Mouse (Mus musculus) limb, embryonic 12.5 days (tissue): ENCODE results near the gene Prkce. TPM values are rescaled to one million over a fixed set of nuclear protein-coding genes. Genes with fewer than 3 reads are reported as not detected.

Experiments used
- ATAC-seq: fragments of 200-750 bp; cut with Nextera tagmentation; 2 replicates; pipeline ENCODE4 v1.8.0; 2017; ENCODE audit warnings: low read depth, moderate TSS enrichment; ENCODE audit not compliant: insufficient number of reproducible peaks, insufficient read depth, low FRiP score, low TSS enrichment
- H3K27ac ChIP-seq: fragments of 300-500 bp; sonication (generic); 2 replicates; pipeline ENCODE4 v1.5.1; 2016; ENCODE audit warnings: mild to moderate bottlenecking, moderate library complexity
- H3K27me3 ChIP-seq: fragments of 300-500 bp; sonication (generic); 2 replicates; pipeline ENCODE4 v1.6.1; 2016; ENCODE audit warnings: mild to moderate bottlenecking, moderate library complexity
- H3K36me3 ChIP-seq: fragments of 300-500 bp; sonication (generic); 2 replicates; pipeline ENCODE4 v1.6.1; 2016; ENCODE audit warnings: mild to moderate bottlenecking, moderate library complexity
- H3K4me1 ChIP-seq: fragments of 300-500 bp; sonication (generic); replicated peaks from 2 replicates; pipeline ENCODE4 v1.6.1; 2016
- H3K4me2 ChIP-seq: fragments of 300-500 bp; sonication (generic); 2 replicates; pipeline ENCODE4 v1.6.1; 2016; ENCODE audit warnings: mild to moderate bottlenecking, moderate library complexity
- H3K4me3 ChIP-seq: fragments of 300-500 bp; sonication (generic); replicated peaks from 2 replicates; pipeline ENCODE4 v1.5.1; 2016; ENCODE audit warnings: mild to moderate bottlenecking
- H3K9ac ChIP-seq: fragments of 300-500 bp; sonication (generic); replicated peaks from 2 replicates; pipeline ENCODE4 v1.6.1; 2016; ENCODE audit warnings: mild to moderate bottlenecking, moderate library complexity
- H3K9me3 ChIP-seq: fragments of 300-500 bp; sonication (generic); 2 replicates; pipeline ENCODE4 v1.6.1; 2016; ENCODE audit warnings: mild to moderate bottlenecking, moderate library complexity
- WGBS: fragments of 180-500 bp; shearing (Covaris S2); methylation state at CpG from one replicate; pipeline ENCODE4 v1.1.7; 2016; 5-methylcytosine and 5-hydroxymethylcytosine counted together
- polyA plus RNA-seq: library from polyadenylated mRNA; unstranded; fragments of >200 nt; fragmentation: Nextera tagmentation; extraction: Ambion mirVana; gene quantifications from 2 replicates; pipeline ENCODE4 v1.2.1, GENCODE M21; 2016

Gene Prkce
- polyA plus RNA-seq, 1 experiment from 2014 or later = 7.7 TPM

- ATAC-seq = no peak
- no peaks in the 10 kb centered on the region for H3K9me3 ChIP-seq
- H3K9ac ChIP-seq = no peak overlapping the region
- H3K4me2 ChIP-seq = no peak overlapping the region
- no peaks in the 10 kb centered on the region for H3K36me3 ChIP-seq
- WGBS = 84% methylated on average over 5 of the region's 5 CpGs
- 0 out of 2 replicates have a peak, but pooled peaks cover 6% of the 10 kb centered on the region for H3K4me1 ChIP-seq
- no peak overlapping the region for H3K4me3 ChIP-seq
- no peak overlapping the region for H3K27ac ChIP-seq
- no peaks in the 10 kb centered on the region for H3K27me3 ChIP-seq
Observed at GRCm38 (mm10) chr17:86397647-86398046, 230.1 kb downstream of the Prkce start.

DNA sequence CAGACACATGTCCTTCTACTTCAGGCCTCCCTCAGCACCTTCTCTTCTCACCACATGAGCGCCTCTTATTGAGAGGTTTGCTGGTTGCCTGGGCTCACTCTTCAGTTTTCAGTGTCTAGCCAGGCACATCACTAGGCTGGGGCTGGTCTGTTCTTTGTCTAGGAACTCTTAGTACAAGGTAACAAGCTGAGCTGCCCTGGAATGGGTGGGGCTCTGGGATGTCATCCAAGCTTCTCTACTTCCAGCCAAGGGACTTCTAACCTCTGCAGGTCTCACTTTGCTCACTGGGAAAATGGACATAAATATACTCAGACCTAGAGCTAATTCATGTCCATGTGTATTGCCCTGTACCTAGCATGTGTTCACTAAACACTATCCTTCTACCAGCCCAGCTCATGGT lies 230.6 kb downstream of the Prkce start:
- Histone ChIP-seq H3K4me1 (0 out of 2 replicates have a peak, but pooled peaks cover 6% of the 10 kb centered on the region), H3K27ac (no peak overlapping the region), H3K9ac (no peak overlapping the region), H3K9me3 (no peaks in the 10 kb centered on the region), H3K36me3 (no peaks in the 10 kb centered on the region), H3K4me3 (no peak overlapping the region), H3K27me3 (no peaks in the 10 kb centered on the region), H3K4me2 (no peak overlapping the region)
- 94% methylated on average over 1 of the region's 1 CpGs for WGBS
- ATAC-seq = no peak

DNA sequence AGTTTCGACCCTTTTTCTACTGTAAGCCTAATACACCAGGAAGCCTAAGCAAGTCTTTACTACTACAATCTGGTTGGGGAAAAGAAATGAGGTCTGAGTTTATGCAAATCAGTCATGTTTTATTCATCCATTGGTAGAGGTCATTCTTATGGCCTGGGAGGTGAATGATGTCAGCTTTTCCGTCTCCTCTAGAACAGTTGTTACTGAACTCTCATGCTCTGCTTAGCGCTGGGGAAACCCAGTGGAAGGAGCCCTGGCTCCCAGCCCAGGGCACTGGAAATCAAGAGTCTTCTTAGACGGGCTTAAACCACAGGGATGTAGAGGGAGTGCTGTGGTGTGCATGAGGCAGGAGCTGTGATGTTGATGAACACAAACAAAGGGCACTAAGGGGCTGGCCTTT lies 232.4 kb downstream of the Prkce start:
- 85% methylated on average over 4 of the region's 4 CpGs for WGBS
- Histone ChIP-seq H3K36me3 (no peaks in the 10 kb centered on the region), H3K9me3 (no peaks in the 10 kb centered on the region), H3K4me2 (no peak overlapping the region), H3K27me3 (no peaks in the 10 kb centered on the region), H3K4me3 (no peak overlapping the region), H3K4me1 (peaks cover 20% of the 10 kb centered on the region), H3K27ac (no peak overlapping the region), H3K9ac (no peak overlapping the region)
- no peak for ATAC-seq

- ATAC-seq = peak; percentile 53; the same call in 1 of the 2 replicates
- Histone ChIP-seq H3K9me3 (no peaks in the 10 kb centered on the region), H3K36me3 (no peaks in the 10 kb centered on the region), H3K4me2 (peak overlapping the region; percentile 5), H3K9ac (no peak overlapping the region), H3K27ac (peak overlapping the region; percentile 84), H3K4me1 (peaks cover 25% of the 10 kb centered on the region), H3K27me3 (no peaks in the 10 kb centered on the region), H3K4me3 (no peak overlapping the region)
- 38% methylated on average over 11 of the region's 11 CpGs for WGBS
Observed at GRCm38 (mm10) chr17:86404795-86405501, 237.4 kb downstream of the Prkce start.

- Histone ChIP-seq H3K36me3 (no peaks in the 10 kb centered on the region), H3K4me2 (0 out of 2 replicates have a peak overlapping the region, but pooled peaks have one; percentile 5), H3K4me3 (no peak overlapping the region), H3K9me3 (no peaks in the 10 kb centered on the region), H3K4me1 (peaks cover 32% of the 10 kb centered on the region), H3K27me3 (no peaks in the 10 kb centered on the region), H3K9ac (no peak overlapping the region), H3K27ac (peak overlapping the region; percentile 84)
- ATAC-seq = peak; percentile 61; the same call in 1 of the 2 replicates
- WGBS = 59% methylated on average over 8 of the region's 8 CpGs
Observed at GRCm38 (mm10) chr17:86405644-86406043, 238.1 kb downstream of the Prkce start.

- Histone ChIP-seq H3K4me2 (no peak overlapping the region), H3K36me3 (no peaks in the 10 kb centered on the region), H3K4me3 (no peak overlapping the region), H3K27ac (no peak overlapping the region), H3K27me3 (no peaks in the 10 kb centered on the region), H3K4me1 (peaks cover 51% of the 10 kb centered on the region), H3K9ac (no peak overlapping the region), H3K9me3 (no peaks in the 10 kb centered on the region)
- 92% methylated on average over 8 of the region's 8 CpGs for WGBS
- ATAC-seq = no peak
Observed at GRCm38 (mm10) chr17:86407921-86408613, 240.5 kb downstream of the Prkce start.

- ATAC-seq = no peak
- no peak overlapping the region for H3K4me3 ChIP-seq
- no peak overlapping the region for H3K4me2 ChIP-seq
- no peaks in the 10 kb centered on the region for H3K36me3 ChIP-seq
- 96% methylated on average over 5 of the region's 5 CpGs for WGBS
- H3K27ac ChIP-seq = no peak overlapping the region
- H3K9me3 ChIP-seq = no peaks in the 10 kb centered on the region
- H3K4me1 ChIP-seq = peaks cover 51% of the 10 kb centered on the region
- H3K9ac ChIP-seq = no peak overlapping the region
- no peaks in the 10 kb centered on the region for H3K27me3 ChIP-seq
Observed at GRCm38 (mm10) chr17:86408614-86409006, 241.0 kb downstream of the Prkce start.

DNA sequence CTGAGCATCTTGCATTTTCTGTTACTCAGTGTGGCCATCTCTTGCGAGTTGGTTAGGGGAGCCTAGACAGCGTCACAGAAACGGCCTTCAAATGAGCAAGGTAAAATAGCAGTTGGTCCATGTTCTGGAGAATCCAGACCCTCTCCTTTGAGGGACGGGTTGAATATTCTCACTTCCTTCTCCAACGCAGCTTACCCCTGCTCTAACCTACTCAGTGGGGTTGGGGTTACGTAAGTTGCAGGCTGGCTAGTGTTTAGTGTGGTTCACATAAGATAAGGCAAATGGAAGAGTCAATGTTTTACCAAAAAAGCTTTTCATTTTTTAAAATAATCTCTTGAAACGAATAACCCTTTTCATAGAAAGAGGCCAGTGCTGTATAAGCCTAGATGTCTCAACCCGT lies 241.9 kb downstream of the Prkce start:
- no peaks in the 10 kb centered on the region for H3K36me3 ChIP-seq
- H3K9me3 ChIP-seq = no peaks in the 10 kb centered on the region
- peaks cover 43% of the 10 kb centered on the region for H3K4me1 ChIP-seq
- H3K4me2 ChIP-seq = no peak overlapping the region
- no peaks in the 10 kb centered on the region for H3K27me3 ChIP-seq
- WGBS = 88% methylated on average over 8 of the region's 8 CpGs
- no peak overlapping the region for H3K4me3 ChIP-seq
- H3K9ac ChIP-seq = no peak overlapping the region
- H3K27ac ChIP-seq = no peak overlapping the region
- no peak for ATAC-seq

GRCm38 (mm10) chr17:86410496-86410895 lies 242.9 kb downstream of the Prkce start:
- Histone ChIP-seq H3K9ac (no peak overlapping the region), H3K9me3 (no peaks in the 10 kb centered on the region), H3K36me3 (no peaks in the 10 kb centered on the region), H3K4me2 (no peak overlapping the region), H3K27me3 (no peaks in the 10 kb centered on the region), H3K4me1 (peaks cover 33% of the 10 kb centered on the region), H3K4me3 (no peak overlapping the region), H3K27ac (no peak overlapping the region)
- 56% methylated on average over 12 of the region's 12 CpGs for WGBS
- no peak for ATAC-seq

DNA sequence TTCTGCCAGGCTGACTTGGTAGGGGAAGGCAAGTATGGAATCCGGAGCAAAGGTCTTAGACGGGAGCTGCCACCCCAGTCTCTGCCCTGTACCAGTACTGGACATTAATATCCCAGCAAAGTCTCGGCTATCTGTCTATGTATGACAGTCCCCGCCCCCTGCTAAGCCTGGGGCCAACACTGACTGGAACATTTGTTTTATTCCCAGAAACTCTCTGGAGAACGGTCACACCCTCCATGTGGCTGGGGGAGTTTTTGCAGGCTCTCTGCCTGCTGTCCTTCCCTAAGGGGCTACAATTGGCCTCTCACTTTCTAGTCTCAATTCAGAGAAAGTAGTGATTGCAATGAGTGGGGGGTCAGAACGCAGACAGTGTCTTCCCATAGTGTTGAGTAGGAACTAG lies 244.6 kb downstream of the Prkce start:
- H3K9me3 ChIP-seq = no peaks in the 10 kb centered on the region
- ATAC-seq = no peak
- no peak overlapping the region for H3K4me3 ChIP-seq
- H3K9ac ChIP-seq = no peak overlapping the region
- no peak overlapping the region for H3K27ac ChIP-seq
- no peaks in the 10 kb centered on the region for H3K36me3 ChIP-seq
- WGBS = 66% methylated on average over 6 of the region's 6 CpGs
- no peaks in the 10 kb centered on the region for H3K27me3 ChIP-seq
- H3K4me2 ChIP-seq = no peak overlapping the region
- peaks cover 29% of the 10 kb centered on the region for H3K4me1 ChIP-seq

DNA sequence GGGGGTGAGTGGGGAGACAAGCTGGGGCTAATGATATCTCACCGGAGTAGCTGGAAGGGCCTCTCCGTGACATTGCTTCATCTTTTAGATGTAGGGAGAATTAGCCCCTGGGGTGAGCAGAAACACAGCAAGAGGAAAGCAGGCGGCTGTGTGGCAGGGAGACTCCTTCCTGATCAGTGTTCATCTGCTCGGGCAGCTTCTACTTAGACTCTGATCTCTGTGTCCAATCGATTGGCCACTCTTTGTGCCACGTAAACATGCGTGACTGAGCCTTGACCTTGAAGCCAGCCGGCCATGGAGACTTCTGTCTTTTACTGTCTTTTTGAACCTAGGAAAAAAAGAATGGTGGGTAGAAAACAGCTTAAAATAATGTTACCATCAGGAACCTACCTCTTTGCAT lies 247.0 kb downstream of the Prkce start:
- no peak for ATAC-seq
- Histone ChIP-seq H3K9me3 (no peaks in the 10 kb centered on the region), H3K4me3 (no peak overlapping the region), H3K4me2 (no peak overlapping the region), H3K27me3 (no peaks in the 10 kb centered on the region), H3K9ac (no peak overlapping the region), H3K27ac (no peak overlapping the region), H3K4me1 (peaks cover 29% of the 10 kb centered on the region), H3K36me3 (no peaks in the 10 kb centered on the region)
- 76% methylated on average over 8 of the region's 8 CpGs for WGBS
